Mouse (Mus musculus): Measurements from ENCODE around the gene Ciz1. TPM values are rescaled to one million over a fixed set of nuclear protein-coding genes. Genes with fewer than 3 reads are reported as not detected.

Ciz1 gene
- polyA plus RNA-seq (2015; fragmentation: Nextera tagmentation; extraction: Ambion mirVana): 64.3 and 64.6 TPM in 2 replicates

DNA sequence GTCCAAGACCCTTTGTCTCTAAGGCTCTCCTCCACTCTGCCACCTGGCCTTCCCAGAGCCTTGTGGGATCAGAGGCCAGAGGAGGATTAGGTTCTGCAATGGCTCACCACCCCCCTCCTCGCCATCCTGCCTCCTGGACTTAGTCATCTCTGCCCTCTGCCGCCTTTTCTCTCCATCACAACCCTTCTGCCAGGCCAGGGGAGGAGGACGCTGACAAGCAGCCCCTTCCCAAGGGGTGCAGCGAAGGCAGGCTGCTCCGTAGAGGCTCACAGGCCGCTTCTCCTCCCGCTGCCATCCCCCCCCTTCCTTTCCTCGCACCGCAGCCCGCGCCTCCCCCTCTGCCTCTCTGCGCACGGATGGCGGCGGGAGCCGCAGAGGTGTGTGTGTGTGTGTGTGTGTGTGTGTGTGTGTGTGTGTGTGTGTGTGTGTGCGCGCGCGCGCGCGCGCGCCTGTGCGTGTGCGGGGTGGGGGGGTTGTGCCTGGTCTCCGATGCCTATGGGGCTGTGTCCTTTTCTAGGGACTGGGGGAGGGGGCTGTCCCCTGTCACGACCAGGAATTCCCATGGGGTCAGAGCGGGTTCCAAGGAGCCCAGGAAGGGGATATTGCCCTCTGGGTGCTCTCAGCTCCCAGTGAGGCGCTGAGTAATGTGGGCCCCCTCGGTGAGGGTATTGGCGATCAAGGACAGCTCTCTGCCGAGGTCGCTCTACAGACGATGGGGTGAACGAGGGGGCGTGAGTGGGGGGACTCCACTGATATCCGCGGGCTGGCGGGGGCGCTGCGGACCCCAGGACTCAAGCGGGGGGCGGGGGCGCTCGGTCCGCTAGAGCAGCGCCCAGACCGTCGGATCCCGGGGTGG lies at the start of gene Ciz1:
Gene Ciz1, plus strand, starts transcription at position 177 of the 856 bp plus-strand sequence.
- no peaks in the 10 kb centered on the region for H3K36me3 ChIP-seq (ENCODE audit: control insufficient read depth, insufficient read depth)
- ATAC-seq: peak; percentile 63
- peaks cover 18% of the 10 kb centered on the region for H3K4me1 ChIP-seq (replicated peaks; ENCODE audit: control insufficient read depth, insufficient read depth, low read length)
- WGBS: 1% methylated on average over 33 of the region's 52 CpGs
- H3K27ac ChIP-seq (ENCODE audit: low read length): peak within 1 kb of the TSS; percentile 84
- H3K4me2 ChIP-seq (ENCODE audit: low read length): peak within 1 kb of the TSS; percentile 83
- H3K9me3 ChIP-seq (ENCODE audit: control insufficient read depth, low read length): no peaks in the 10 kb centered on the region
- H3K9ac ChIP-seq (replicated peaks; ENCODE audit: low read depth, low read length): peak within 1 kb of the TSS; percentile 81
- H3K4me3 ChIP-seq (replicated peaks; ENCODE audit: low read length): peak within 1 kb of the TSS; percentile 76
- no peaks in the 10 kb centered on the region for H3K27me3 ChIP-seq (replicated peaks; ENCODE audit: control insufficient read depth, insufficient read depth, low read length)

DNA sequence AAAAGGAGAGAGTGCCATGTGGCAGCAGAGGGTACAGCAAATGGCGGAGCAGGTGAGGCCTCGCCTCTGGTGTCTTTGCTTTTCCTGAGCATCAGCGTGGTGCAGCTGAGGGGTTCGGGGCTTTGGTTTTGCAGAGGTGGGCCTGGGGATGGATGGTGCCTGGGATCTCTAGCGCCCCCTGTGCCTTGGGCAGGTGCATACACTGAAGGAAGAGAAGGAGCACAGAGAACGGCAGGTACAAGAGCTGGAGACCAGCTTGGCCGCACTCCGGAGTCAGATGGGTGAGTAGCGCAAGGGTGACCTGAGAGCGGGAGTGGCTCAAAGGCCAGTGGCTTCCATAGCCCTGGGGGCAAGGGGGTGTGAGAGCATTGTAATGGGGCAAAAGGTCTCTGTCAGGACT lies 49.2 kb upstream of the Ciz1 start:
- Histone ChIP-seq H3K4me3 (replicated peaks; ENCODE audit: low read length) (no peak overlapping the region), H3K9me3 (ENCODE audit: control insufficient read depth, low read length) (no peaks in the 10 kb centered on the region), H3K36me3 (ENCODE audit: control insufficient read depth, insufficient read depth) (peaks cover 34% of the 10 kb centered on the region), H3K9ac (replicated peaks; ENCODE audit: low read depth, low read length) (no peak overlapping the region), H3K4me2 (ENCODE audit: low read length) (no peak overlapping the region), H3K4me1 (replicated peaks; ENCODE audit: control insufficient read depth, insufficient read depth, low read length) (no peaks in the 10 kb centered on the region), H3K27ac (ENCODE audit: low read length) (no peak overlapping the region), H3K27me3 (replicated peaks; ENCODE audit: control insufficient read depth, insufficient read depth, low read length) (no peaks in the 10 kb centered on the region)
- 88% methylated on average over 10 of the region's 10 CpGs for WGBS
- no peak for ATAC-seq

DNA sequence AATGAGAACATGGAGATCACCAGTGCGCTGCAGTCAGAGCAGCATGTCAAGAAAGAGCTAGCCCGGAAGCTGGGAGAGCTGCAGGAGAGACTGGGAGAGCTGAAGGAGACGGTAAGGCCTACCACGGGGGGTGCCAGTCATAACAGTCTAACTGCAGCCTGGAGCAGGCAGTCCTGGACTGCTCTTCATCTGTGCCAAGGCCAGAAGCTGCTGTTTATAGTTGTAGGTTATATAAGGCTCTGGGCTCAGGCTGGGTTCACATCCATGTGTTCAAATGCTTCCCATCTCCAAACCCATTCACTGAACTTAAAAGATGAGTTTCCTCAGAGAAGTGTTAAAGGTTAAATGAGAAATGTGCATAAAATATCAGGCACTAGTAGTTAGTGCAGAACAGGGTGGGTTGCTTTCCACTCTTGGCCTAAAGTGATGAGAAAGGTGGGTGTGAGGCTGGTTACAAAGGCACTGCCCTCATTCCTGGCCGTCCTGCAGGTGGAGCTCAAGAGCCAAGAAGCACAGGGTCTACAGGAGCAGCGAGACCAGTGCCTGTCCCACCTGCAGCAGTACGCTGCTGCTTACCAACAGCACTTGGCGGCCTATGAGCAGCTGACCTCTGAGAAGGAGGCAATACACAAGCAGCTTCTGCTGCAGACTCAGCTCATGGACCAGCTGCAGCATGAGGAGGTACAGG lies 47.8 kb upstream of the Ciz1 start:
- H3K36me3 ChIP-seq (ENCODE audit: control insufficient read depth, insufficient read depth): peaks cover 29% of the 10 kb centered on the region
- no peak overlapping the region for H3K9ac ChIP-seq (replicated peaks; ENCODE audit: low read depth, low read length)
- no peak overlapping the region for H3K4me2 ChIP-seq (ENCODE audit: low read length)
- no peaks in the 10 kb centered on the region for H3K27me3 ChIP-seq (replicated peaks; ENCODE audit: control insufficient read depth, insufficient read depth, low read length)
- no peak for ATAC-seq
- 47% methylated on average over 8 of the region's 8 CpGs for WGBS
- H3K9me3 ChIP-seq (ENCODE audit: control insufficient read depth, low read length): no peaks in the 10 kb centered on the region
- H3K4me3 ChIP-seq (replicated peaks; ENCODE audit: low read length): no peak overlapping the region
- H3K27ac ChIP-seq (ENCODE audit: low read length): no peak overlapping the region
- no peaks in the 10 kb centered on the region for H3K4me1 ChIP-seq (replicated peaks; ENCODE audit: control insufficient read depth, insufficient read depth, low read length)

DNA sequence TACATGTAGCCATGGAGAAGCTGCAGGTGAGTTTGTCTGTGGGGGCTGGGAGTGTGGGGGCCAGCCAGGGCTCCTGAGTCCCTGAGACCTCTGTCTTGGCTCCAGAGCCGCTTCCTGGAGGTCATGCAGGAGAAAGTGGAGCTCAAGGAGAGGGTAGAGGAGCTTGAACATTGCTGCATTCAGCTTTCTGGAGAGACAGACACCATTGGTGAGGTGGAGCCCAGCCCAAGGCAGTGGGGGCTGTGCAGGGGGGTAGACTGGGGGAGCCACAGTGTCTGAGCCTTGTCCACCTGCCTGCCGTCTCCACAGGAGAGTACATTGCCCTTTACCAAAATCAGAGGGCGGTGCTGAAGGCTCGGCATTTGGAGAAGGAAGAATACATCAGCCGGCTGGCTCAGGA lies 46.5 kb upstream of the Ciz1 start:
- no peak overlapping the region for H3K4me2 ChIP-seq (ENCODE audit: low read length)
- WGBS: 90% methylated on average over 5 of the region's 5 CpGs
- H3K36me3 ChIP-seq (ENCODE audit: control insufficient read depth, insufficient read depth): peaks cover 30% of the 10 kb centered on the region
- H3K27me3 ChIP-seq (replicated peaks; ENCODE audit: control insufficient read depth, insufficient read depth, low read length): no peaks in the 10 kb centered on the region
- H3K9ac ChIP-seq (replicated peaks; ENCODE audit: low read depth, low read length): no peak overlapping the region
- no peak overlapping the region for H3K27ac ChIP-seq (ENCODE audit: low read length)
- no peak overlapping the region for H3K4me3 ChIP-seq (replicated peaks; ENCODE audit: low read length)
- H3K4me1 ChIP-seq (replicated peaks; ENCODE audit: control insufficient read depth, insufficient read depth, low read length): no peaks in the 10 kb centered on the region
- ATAC-seq: no peak
- no peaks in the 10 kb centered on the region for H3K9me3 ChIP-seq (ENCODE audit: control insufficient read depth, low read length)

DNA sequence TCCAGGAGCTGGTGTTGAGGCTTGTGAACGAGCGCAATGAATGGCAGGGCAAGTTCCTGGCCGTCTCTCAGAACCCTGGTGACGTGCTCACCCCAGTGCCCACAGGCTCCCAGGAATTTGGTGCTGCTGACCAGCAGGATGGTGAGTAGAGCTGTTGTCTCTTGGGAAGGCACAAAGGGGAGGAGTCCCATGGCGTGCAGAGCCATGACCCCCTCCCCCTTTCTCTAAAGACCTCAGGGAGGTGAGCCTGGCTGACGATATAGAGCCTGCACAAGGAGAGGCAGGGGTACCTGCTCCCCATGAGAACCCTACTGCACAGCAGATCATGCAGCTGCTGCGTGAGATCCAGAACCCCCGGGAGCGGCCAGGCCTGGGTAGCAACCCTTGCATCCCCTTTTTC lies 46.0 kb upstream of the Ciz1 start:
- Histone ChIP-seq H3K4me3 (replicated peaks; ENCODE audit: low read length) (no peak overlapping the region), H3K36me3 (ENCODE audit: control insufficient read depth, insufficient read depth) (peaks cover 27% of the 10 kb centered on the region), H3K4me1 (replicated peaks; ENCODE audit: control insufficient read depth, insufficient read depth, low read length) (no peaks in the 10 kb centered on the region), H3K4me2 (ENCODE audit: low read length) (no peak overlapping the region), H3K27me3 (replicated peaks; ENCODE audit: control insufficient read depth, insufficient read depth, low read length) (no peaks in the 10 kb centered on the region), H3K27ac (ENCODE audit: low read length) (no peak overlapping the region), H3K9me3 (ENCODE audit: control insufficient read depth, low read length) (no peaks in the 10 kb centered on the region), H3K9ac (replicated peaks; ENCODE audit: low read depth, low read length) (no peak overlapping the region)
- WGBS: 78% methylated on average over 9 of the region's 9 CpGs
- ATAC-seq: no peak

DNA sequence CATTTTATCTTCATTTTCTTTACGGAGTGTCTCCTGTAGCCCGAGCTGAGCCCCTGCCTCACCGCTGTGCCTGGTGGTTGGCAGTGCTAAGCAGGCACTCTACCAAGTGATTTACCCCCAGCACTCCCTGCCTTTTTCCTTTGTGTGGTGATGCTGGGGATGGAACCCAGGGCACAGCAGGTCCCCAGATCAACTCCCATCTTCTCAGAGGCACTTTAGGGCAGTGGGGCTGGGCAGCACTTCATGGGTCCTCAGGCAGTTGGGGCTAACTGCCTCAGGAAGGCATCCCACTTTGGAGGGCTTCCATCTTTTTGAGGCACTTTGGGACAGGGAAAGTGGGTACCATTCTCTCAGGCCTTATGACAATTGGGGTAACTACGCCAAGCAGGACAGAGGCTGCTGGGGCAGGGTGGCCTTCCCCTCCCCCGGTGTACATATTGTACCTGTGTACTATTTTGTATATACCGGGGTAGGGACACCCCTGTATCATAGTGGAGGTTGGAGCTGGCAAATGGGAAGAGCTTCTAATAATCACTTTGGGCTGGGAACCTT lies 44.8 kb upstream of the Ciz1 start:
- no peaks in the 10 kb centered on the region for H3K9me3 ChIP-seq (ENCODE audit: control insufficient read depth, low read length)
- no peak overlapping the region for H3K27ac ChIP-seq (ENCODE audit: low read length)
- peaks cover 26% of the 10 kb centered on the region for H3K36me3 ChIP-seq (ENCODE audit: control insufficient read depth, insufficient read depth)
- WGBS: 82% methylated on average over 6 of the region's 6 CpGs
- no peak overlapping the region for H3K4me3 ChIP-seq (replicated peaks; ENCODE audit: low read length)
- peaks cover 10% of the 10 kb centered on the region for H3K4me1 ChIP-seq (replicated peaks; ENCODE audit: control insufficient read depth, insufficient read depth, low read length)
- no peak overlapping the region for H3K4me2 ChIP-seq (ENCODE audit: low read length)
- no peak for ATAC-seq
- no peaks in the 10 kb centered on the region for H3K27me3 ChIP-seq (replicated peaks; ENCODE audit: control insufficient read depth, insufficient read depth, low read length)
- H3K9ac ChIP-seq (replicated peaks; ENCODE audit: low read depth, low read length): no peak overlapping the region

DNA sequence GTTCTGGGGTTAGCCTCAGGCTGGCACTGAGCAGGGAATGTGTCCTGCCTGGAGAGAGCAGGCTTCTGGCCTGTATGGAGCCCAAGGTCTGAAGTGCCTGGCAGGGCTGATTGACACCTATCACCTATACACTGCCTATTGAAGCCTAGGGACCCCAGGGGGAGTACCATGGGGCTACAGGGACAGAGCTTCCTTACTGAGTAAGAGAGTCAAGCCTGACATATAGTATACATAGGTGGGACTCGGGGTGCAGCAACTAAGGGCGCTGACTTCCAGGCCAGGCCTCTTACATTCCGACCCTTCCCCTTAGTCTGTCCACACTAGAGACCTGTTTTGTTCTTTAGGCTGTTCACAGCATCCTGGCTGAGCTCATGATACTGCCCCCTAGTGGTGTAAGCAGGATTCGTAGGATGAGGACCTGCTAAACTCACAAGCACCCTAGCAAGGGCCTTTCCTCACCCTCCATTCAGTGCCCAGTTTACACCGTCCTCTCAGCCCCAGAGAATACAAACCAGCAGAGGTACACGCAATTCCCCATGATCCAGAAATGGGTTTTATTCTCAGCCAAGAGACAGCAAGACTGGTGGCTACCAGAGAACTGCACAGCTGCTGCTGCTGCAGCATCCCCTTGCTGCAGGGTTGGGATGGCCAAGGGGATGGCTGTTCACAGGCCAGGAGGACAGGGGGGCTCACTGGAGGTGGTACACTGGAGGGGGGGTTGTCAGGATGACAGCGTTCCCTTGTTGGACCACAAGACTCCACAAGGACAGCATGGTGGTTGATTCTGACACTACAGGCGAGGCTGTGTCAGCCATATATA lies 44.0 kb upstream of the Ciz1 start:
- WGBS: 44% methylated on average over 8 of the region's 8 CpGs
- Histone ChIP-seq H3K9me3 (ENCODE audit: control insufficient read depth, low read length) (no peaks in the 10 kb centered on the region), H3K36me3 (ENCODE audit: control insufficient read depth, insufficient read depth) (peaks cover 26% of the 10 kb centered on the region), H3K27me3 (replicated peaks; ENCODE audit: control insufficient read depth, insufficient read depth, low read length) (no peaks in the 10 kb centered on the region), H3K9ac (replicated peaks; ENCODE audit: low read depth, low read length) (no peak overlapping the region), H3K27ac (ENCODE audit: low read length) (no peak overlapping the region), H3K4me1 (replicated peaks; ENCODE audit: control insufficient read depth, insufficient read depth, low read length) (peaks cover 14% of the 10 kb centered on the region), H3K4me3 (replicated peaks; ENCODE audit: low read length) (no peak overlapping the region), H3K4me2 (ENCODE audit: low read length) (no peak overlapping the region)
- no peak for ATAC-seq

DNA sequence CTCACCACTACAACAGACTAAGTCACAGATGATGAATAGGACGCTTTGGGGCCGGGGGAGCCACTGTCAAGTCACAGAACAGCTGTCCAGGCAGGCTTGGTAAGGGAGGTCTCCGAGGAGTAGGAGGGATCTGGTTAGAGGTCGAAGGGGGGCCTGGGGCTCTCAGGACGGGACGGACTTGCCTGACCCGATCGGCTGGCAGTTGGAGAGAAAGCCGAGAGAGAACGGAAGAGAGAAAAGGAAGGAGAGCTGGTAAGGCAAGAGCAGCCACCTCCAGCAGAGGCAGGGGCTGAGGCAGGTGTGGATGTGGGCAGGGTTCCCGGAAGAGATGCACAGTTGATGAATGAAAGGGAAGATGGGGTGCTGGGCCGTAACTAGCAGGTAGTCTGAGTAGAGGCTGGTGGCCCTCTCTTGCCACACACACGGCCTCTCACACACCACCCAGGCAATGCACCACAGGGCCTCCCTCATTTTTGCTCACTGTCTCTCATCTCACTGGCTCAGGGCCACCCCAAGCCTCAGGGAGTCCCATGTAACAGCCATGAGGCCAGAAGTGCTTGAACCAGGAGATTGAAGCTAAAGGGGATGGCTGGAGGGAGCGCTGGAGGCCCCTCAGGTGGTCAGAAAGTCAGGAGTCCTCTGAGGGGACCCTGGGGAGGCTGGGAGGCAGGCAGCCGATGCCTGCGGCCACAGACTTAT lies 43.1 kb upstream of the Ciz1 start:
- no peak overlapping the region for H3K9ac ChIP-seq (replicated peaks; ENCODE audit: low read depth, low read length)
- no peak overlapping the region for H3K4me3 ChIP-seq (replicated peaks; ENCODE audit: low read length)
- no peaks in the 10 kb centered on the region for H3K9me3 ChIP-seq (ENCODE audit: control insufficient read depth, low read length)
- H3K27ac ChIP-seq (ENCODE audit: low read length): no peak overlapping the region
- no peak for ATAC-seq
- WGBS: 92% methylated on average over 16 of the region's 16 CpGs
- H3K36me3 ChIP-seq (ENCODE audit: control insufficient read depth, insufficient read depth): peaks cover 22% of the 10 kb centered on the region
- peaks cover 14% of the 10 kb centered on the region for H3K4me1 ChIP-seq (replicated peaks; ENCODE audit: control insufficient read depth, insufficient read depth, low read length)
- no peak overlapping the region for H3K4me2 ChIP-seq (ENCODE audit: low read length)
- no peaks in the 10 kb centered on the region for H3K27me3 ChIP-seq (replicated peaks; ENCODE audit: control insufficient read depth, insufficient read depth, low read length)
